Mouse (Mus musculus) embryonic facial prominence, embryonic 11.5 days (tissue): ENCODE data around the gene Efcab5. TPM values are rescaled to one million over a fixed set of nuclear protein-coding genes. Genes with fewer than 3 reads are reported as not detected.
A peak's percentile ranks its signal among the peaks of the same experiment; 100 is the strongest.
"Not testable (repeated sequence)": the region's sequence is repeated elsewhere in the genome, so short reads cannot be mapped to it uniquely, and the experiment has no call there.

Experiments used
- ATAC-seq: fragments of 200-750 bp; cut with Nextera tagmentation; replicated peaks from 2 replicates; pipeline ENCODE4 v1.8.0; 2017; ENCODE audit warnings: low read depth; ENCODE audit not compliant: insufficient number of reproducible peaks, low FRiP score, low TSS enrichment
- DNase-seq: peaks from one replicate; pipeline ENCODE4 v3.0.0-alpha.2; 2015; ENCODE audit warnings: low spot score
- H3K27ac ChIP-seq: fragments of 300-500 bp; sonication (generic); replicated peaks from 2 replicates; pipeline ENCODE4 v1.5.1; 2014; ENCODE audit warnings: mild to moderate bottlenecking, low read depth, low read length, control low read depth
- H3K27me3 ChIP-seq: fragments of 300-500 bp; sonication (generic); 2 replicates; pipeline ENCODE4 v1.6.1; 2014; ENCODE audit warnings: mild to moderate bottlenecking, low read length, moderate library complexity, mixed read lengths; ENCODE audit not compliant: control insufficient read depth, insufficient read depth
- H3K36me3 ChIP-seq: fragments of 300-500 bp; sonication (generic); replicated peaks from 2 replicates; pipeline ENCODE4 v1.6.1; 2014; ENCODE audit warnings: low read depth, mild to moderate bottlenecking, low read length, moderate library complexity, mixed read lengths; ENCODE audit not compliant: control insufficient read depth, insufficient read depth
- H3K4me1 ChIP-seq: fragments of 300-500 bp; sonication (generic); 2 replicates; pipeline ENCODE4 v1.6.1; 2014; ENCODE audit warnings: low read length, mixed read lengths; ENCODE audit not compliant: control insufficient read depth, insufficient read depth
- H3K4me2 ChIP-seq: fragments of 300-500 bp; sonication (generic); 2 replicates; pipeline ENCODE4 v1.6.1; 2014; ENCODE audit warnings: low read depth, mild to moderate bottlenecking, control low read depth, low read length, moderate library complexity
- H3K4me3 ChIP-seq: fragments of 300-500 bp; sonication (generic); 2 replicates; pipeline ENCODE4 v1.5.1; 2014; ENCODE audit warnings: low read depth, low read length, control low read depth
- H3K9ac ChIP-seq: fragments of 300-500 bp; sonication (generic); replicated peaks from 2 replicates; pipeline ENCODE4 v1.6.1; 2014; ENCODE audit warnings: mild to moderate bottlenecking, control low read depth, low read length
- H3K9me3 ChIP-seq: fragments of 300-500 bp; sonication (generic); replicated peaks from 2 replicates; pipeline ENCODE4 v1.6.1; 2016; ENCODE audit warnings: mild to moderate bottlenecking, low read length, inconsistent platforms, mixed read lengths; ENCODE audit not compliant: control insufficient read depth
- WGBS: fragments of 180-500 bp; shearing (Covaris S2); extraction: QIAGEN DNeasy Blood & Tissue Kit; methylation state at CpG from one replicate; pipeline ENCODE4 v1.1.7; 2014; 5-methylcytosine and 5-hydroxymethylcytosine counted together
- polyA plus RNA-seq: library from polyadenylated mRNA; unstranded; fragments of >200 nt; fragmentation: Nextera tagmentation; extraction: Ambion mirVana; gene quantifications from 2 replicates; pipeline ENCODE4 v1.2.1, GENCODE M21; 2014

The Efcab5 gene
- polyA plus RNA-seq, 1 experiment from 2014 or later, result 0.15 TPM

DNA sequence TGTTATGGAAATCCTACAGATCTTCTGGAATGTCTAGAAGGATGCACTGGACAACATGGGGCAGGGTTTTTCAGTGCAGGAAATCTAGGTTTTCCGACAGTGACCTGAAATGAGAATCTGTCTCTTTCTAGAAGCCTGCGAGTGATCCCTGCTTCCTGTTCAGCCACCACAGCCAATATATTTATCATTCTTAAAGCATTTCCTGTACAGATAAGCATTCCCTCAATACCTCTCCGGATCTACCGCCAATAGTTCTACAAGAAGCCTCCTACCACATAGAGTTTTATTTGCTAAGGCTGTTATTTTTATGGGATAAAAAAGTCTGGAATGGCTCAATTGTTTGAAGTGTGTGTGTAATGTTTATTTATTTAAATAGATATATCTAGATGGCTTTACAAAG lies 43.3 kb downstream of the Efcab5 start:
- Histone ChIP-seq H3K27me3 (no peaks in the 10 kb centered on the region), H3K9ac (no peak overlapping the region), H3K4me3 (no peak overlapping the region), H3K27ac (no peak overlapping the region), H3K4me2 (no peak overlapping the region), H3K36me3 (no peaks in the 10 kb centered on the region), H3K9me3 (no peaks in the 10 kb centered on the region), H3K4me1 (no peaks in the 10 kb centered on the region)
- no peak for DNase-seq
- 83% methylated on average over 4 of the region's 4 CpGs for WGBS
- ATAC-seq, result no peak

DNA sequence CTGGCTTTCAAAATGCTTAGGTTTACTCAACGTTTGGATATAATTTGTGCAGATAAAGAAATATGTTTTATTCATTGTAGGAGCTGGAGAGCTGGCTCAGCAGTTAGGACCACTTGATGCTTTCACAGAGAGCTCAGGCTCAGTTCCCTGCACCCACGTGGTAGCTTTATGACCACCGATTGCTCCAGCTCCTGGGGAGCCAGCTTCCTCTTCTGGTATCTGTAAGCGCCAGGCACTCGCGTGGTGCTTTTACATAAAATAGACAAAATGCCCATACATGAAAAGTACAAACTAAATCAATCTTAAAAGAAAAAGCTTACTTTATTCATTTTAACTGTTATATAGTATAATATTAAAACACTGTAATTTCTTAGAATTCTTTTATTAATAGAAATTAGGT lies 46.8 kb downstream of the Efcab5 start:
- DNase-seq, result no peak
- no peaks in the 10 kb centered on the region for H3K36me3 ChIP-seq
- H3K9me3 ChIP-seq, result no peaks in the 10 kb centered on the region
- WGBS, result 79% methylated on average over 6 of the region's 6 CpGs
- H3K4me1 ChIP-seq, result no peaks in the 10 kb centered on the region
- no peak overlapping the region for H3K27ac ChIP-seq
- ATAC-seq, result no peak
- no peak overlapping the region for H3K9ac ChIP-seq
- no peaks in the 10 kb centered on the region for H3K27me3 ChIP-seq
- H3K4me3 ChIP-seq, result no peak overlapping the region
- no peak overlapping the region for H3K4me2 ChIP-seq

DNA sequence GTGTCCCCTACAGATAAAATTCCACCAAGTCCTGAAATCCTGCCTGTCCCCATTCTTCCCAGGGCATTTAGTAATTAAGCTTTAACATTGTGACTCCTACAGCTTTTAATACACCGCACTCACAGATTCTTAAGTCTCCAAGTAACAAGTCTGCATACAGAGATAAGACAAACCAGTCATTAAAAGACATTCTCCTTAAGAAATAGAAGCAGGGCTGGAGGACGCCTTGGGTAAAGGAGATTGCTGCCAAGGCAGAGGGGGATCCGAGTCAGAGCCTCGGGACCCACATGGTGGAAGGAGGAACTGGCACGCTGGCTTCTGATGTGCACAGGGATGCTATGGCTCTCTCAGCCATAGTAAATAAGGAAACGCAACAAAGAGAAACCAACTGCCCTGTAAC lies 48.8 kb downstream of the Efcab5 start:
- 85% methylated on average over 6 of the region's 6 CpGs for WGBS
- H3K4me2 ChIP-seq, result no peak overlapping the region
- DNase-seq, result no peak
- no peaks in the 10 kb centered on the region for H3K27me3 ChIP-seq
- H3K27ac ChIP-seq, result no peak overlapping the region
- no peak for ATAC-seq
- H3K4me3 ChIP-seq, result no peak overlapping the region
- no peaks in the 10 kb centered on the region for H3K9me3 ChIP-seq
- H3K4me1 ChIP-seq, result no peaks in the 10 kb centered on the region
- no peaks in the 10 kb centered on the region for H3K36me3 ChIP-seq
- no peak overlapping the region for H3K9ac ChIP-seq

DNA sequence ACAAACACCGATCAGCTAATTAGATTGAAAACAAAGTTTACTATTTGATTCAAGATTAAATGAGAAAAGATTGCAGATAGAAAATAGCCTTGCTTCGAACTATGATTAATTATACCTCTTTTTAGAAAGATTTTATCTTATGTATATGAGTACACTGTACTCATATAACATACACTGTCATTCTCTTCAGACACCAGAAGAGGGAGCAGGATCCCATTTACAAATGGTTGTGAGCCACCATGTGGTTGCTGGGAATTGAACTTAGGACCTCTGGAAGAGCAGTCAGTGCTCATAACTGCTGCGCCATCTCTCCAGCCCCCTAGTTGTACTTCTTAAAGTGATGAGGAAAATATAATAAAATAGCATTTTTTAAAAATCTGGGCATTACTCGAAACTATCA lies 55.3 kb downstream of the Efcab5 start:
- Histone ChIP-seq H3K9me3 (no peaks in the 10 kb centered on the region), H3K27ac (no peak overlapping the region), H3K27me3 (no peaks in the 10 kb centered on the region), H3K4me3 (no peak overlapping the region), H3K4me2 (no peak overlapping the region), H3K9ac (no peak overlapping the region), H3K36me3 (no peaks in the 10 kb centered on the region), H3K4me1 (no peaks in the 10 kb centered on the region)
- ATAC-seq (no peak), DNase-seq (no peak)
- 93% methylated on average over 4 of the region's 4 CpGs for WGBS

DNA sequence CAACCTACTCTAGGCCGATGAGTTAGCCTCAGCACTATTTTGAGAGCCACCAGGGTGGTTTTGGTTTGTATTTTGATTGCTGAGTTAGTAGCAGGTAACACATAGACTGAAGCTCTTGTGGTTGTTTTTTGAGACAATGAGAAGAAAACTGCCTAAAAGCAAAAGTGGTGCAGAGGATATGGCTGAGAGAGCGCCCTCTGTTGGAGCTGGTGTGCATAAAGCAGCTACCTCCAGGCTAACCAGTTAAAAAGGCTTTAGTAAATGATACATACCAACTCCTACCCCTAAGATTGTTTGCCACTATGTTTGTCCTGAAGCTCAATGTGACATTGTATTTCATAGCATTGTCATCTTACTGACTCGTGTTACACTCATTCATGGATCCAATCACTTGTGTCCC lies 56.2 kb downstream of the Efcab5 start:
- WGBS, result 61% methylated on average over 3 of the region's 3 CpGs
- no peak overlapping the region for H3K27ac ChIP-seq
- ATAC-seq, result no peak
- no peaks in the 10 kb centered on the region for H3K9me3 ChIP-seq
- H3K36me3 ChIP-seq, result no peaks in the 10 kb centered on the region
- no peak overlapping the region for H3K4me3 ChIP-seq
- no peaks in the 10 kb centered on the region for H3K27me3 ChIP-seq
- no peak overlapping the region for H3K4me2 ChIP-seq
- H3K9ac ChIP-seq, result no peak overlapping the region
- no peaks in the 10 kb centered on the region for H3K4me1 ChIP-seq
- peak; percentile 27 for DNase-seq

DNA sequence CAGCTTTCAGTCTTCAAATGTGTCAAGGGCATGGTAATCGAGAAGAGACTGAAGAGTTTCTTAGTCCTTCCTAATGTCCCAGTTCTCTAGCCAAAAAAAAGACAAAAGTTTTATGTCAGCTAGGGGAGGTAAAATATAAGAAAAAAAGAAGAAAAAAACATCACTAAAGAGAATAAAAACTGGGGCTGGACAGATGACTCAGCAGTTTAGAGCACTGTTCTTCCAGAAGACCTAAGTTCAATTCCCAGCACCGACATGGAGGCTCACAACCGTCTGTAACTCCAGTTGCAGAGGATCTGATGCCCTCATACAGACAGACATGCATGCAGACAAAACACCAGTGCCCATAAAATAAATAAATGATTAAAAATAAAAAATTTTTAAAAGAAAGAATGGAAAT lies 60.2 kb downstream of the Efcab5 start:
- DNase-seq, result no peak
- no peak for ATAC-seq
- no peaks in the 10 kb centered on the region for H3K36me3 ChIP-seq
- H3K27ac ChIP-seq, result no peak overlapping the region
- WGBS, result 88% methylated on average over 3 of the region's 3 CpGs
- no peak overlapping the region for H3K4me3 ChIP-seq
- no peak overlapping the region for H3K4me2 ChIP-seq
- H3K27me3 ChIP-seq, result no peaks in the 10 kb centered on the region
- no peak overlapping the region for H3K9ac ChIP-seq
- no peaks in the 10 kb centered on the region for H3K4me1 ChIP-seq
- H3K9me3 ChIP-seq, result no peaks in the 10 kb centered on the region

DNA sequence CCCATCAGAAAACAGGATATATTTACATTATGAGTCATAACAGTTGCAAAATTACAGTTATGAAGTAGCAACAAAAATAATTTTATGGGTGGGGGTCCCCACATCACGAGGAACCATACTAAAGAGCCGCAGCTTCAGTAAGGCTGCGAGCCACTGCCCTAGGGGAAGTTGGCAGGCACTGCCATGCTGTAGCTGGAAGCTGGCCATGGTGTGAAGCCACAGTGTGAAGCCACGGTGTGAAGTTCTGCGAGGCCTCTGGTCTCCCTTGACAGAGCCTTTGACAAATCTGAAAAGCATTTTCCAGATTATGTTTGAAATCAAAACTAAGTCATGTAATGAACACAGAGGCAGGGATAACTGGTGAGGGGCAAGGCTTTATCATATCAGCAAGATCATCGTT lies 77.6 kb downstream of the Efcab5 start:
- H3K4me3 ChIP-seq, result no peak overlapping the region
- no peak for DNase-seq
- H3K4me1 ChIP-seq, result no peaks in the 10 kb centered on the region
- WGBS, result 87% methylated on average over 6 of the region's 6 CpGs
- H3K27ac ChIP-seq, result no peak overlapping the region
- no peaks in the 10 kb centered on the region for H3K9me3 ChIP-seq
- H3K36me3 ChIP-seq, result no peaks in the 10 kb centered on the region
- no peak for ATAC-seq
- no peak overlapping the region for H3K4me2 ChIP-seq
- no peaks in the 10 kb centered on the region for H3K27me3 ChIP-seq
- no peak overlapping the region for H3K9ac ChIP-seq

DNA sequence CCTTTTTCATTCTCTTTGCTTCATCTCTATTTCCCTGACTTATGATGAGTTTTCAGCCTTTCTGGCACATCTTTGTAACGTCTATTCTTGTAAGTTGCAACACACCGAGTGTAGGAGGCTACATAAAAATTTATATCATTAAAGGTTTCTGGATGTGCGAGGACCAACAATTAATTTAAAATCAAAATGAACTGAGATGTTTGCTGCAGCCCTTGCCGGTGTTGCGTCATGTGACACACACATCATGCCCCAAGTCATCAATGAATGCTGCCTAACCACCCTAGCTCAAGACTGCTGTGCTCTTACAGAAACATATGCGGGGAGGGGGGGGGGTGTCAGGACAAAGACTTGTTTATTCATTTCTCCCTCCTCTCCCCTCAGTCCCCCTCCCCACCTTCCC lies 80.3 kb downstream of the Efcab5 start:
- no peaks in the 10 kb centered on the region for H3K36me3 ChIP-seq
- DNase-seq (no peak), ATAC-seq (no peak)
- H3K4me3 ChIP-seq, result no peak overlapping the region
- no peak overlapping the region for H3K4me2 ChIP-seq
- H3K9me3 ChIP-seq, result no peaks in the 10 kb centered on the region
- H3K27me3 ChIP-seq, result no peaks in the 10 kb centered on the region
- no peak overlapping the region for H3K27ac ChIP-seq
- H3K9ac ChIP-seq, result no peak overlapping the region
- WGBS, result 88% methylated on average over 6 of the region's 6 CpGs
- no peaks in the 10 kb centered on the region for H3K4me1 ChIP-seq

DNA sequence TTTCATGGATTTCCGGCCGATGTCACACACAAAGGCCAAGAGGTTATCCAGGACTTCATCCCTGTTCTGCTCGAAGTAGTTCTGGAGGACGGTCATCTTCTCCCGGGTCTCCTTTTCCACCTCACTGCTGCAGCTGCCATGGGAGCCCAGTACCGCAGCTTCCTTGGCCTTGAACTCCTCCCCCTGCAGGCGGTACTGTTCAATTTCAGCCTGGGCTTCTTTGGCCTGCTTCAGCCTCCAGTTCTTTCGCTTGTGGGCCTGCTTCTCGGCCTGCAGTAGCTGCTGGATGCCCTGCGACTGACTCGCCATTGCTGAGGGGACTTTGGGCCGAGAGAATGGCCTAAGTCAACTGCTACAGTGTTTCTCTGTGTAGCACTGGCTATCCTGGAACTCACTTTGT lies 80.9 kb downstream of the Efcab5 start:
- H3K4me1 ChIP-seq, DNase-seq, ATAC-seq, H3K4me3 ChIP-seq, H3K9me3 ChIP-seq, H3K9ac ChIP-seq, H3K27ac ChIP-seq, H3K4me2 ChIP-seq, H3K27me3 ChIP-seq, H3K36me3 ChIP-seq: not testable (repeated sequence)
- WGBS, result 78% methylated on average over 12 of the region's 12 CpGs
